Mouse (Mus musculus) lung, postnatal 0 days (tissue): ENCODE results near the gene Pip4k2a. TPM values are rescaled to one million over a fixed set of nuclear protein-coding genes. Genes with fewer than 3 reads are reported as not detected.

Experiments
- ATAC-seq: fragments of 200-750 bp; cut with Nextera tagmentation; 2 replicates; pipeline ENCODE4 v1.8.0; 2017; ENCODE audit warnings: moderate library complexity
- DNase-seq: peaks from one replicate; pipeline ENCODE4 v3.0.0-alpha.2; 2016; ENCODE audit warnings: low spot score
- H3K27ac ChIP-seq: fragments of 300-500 bp; sonication (generic); 2 replicates; pipeline ENCODE4 v1.5.1; 2014; ENCODE audit warnings: antibody characterized with exemption, mild to moderate bottlenecking, low read length, mixed read lengths
- H3K27me3 ChIP-seq: fragments of 300-500 bp; sonication (generic); replicated peaks from 2 replicates; pipeline ENCODE4 v1.6.1; 2014; ENCODE audit warnings: low read length, mixed read lengths; ENCODE audit not compliant: insufficient read depth
- H3K36me3 ChIP-seq: fragments of 300-500 bp; sonication (generic); 2 replicates; pipeline ENCODE4 v1.6.1; 2014; ENCODE audit warnings: low read length, mixed read lengths; ENCODE audit not compliant: insufficient read depth
- H3K4me1 ChIP-seq: fragments of 300-500 bp; sonication (generic); 2 replicates; pipeline ENCODE4 v1.6.1; 2014; ENCODE audit warnings: antibody characterized with exemption, low read depth, low read length, mixed read lengths; ENCODE audit not compliant: insufficient read depth
- H3K4me2 ChIP-seq: fragments of 300-500 bp; sonication (generic); replicated peaks from 2 replicates; pipeline ENCODE4 v1.6.1; 2014; ENCODE audit warnings: low read depth, mild to moderate bottlenecking, low read length, moderate library complexity, mixed read lengths
- H3K4me3 ChIP-seq: fragments of 300-500 bp; sonication (generic); 2 replicates; pipeline ENCODE4 v1.5.1; 2014; ENCODE audit warnings: low read depth, low read length
- H3K9ac ChIP-seq: fragments of 300-500 bp; sonication (generic); replicated peaks from 2 replicates; pipeline ENCODE4 v1.6.1; 2014; ENCODE audit warnings: low read depth, mild to moderate bottlenecking
- H3K9me3 ChIP-seq: fragments of 300-500 bp; sonication (generic); 2 replicates; pipeline ENCODE4 v1.6.1; 2016; ENCODE audit warnings: low read length, mixed read lengths
- CTCF ChIP-seq: IDR thresholded peaks from 2 replicates; pipeline ENCODE4 v1.5.1; 2016; ENCODE audit warnings: antibody characterized with exemption, mild to moderate bottlenecking
- EP300 ChIP-seq: IDR thresholded peaks from 2 replicates; pipeline ENCODE4 v1.6.1; 2016; ENCODE audit warnings: antibody characterized with exemption, mild to moderate bottlenecking, control low read depth
- WGBS: fragments of 180-500 bp; shearing (Covaris S2); extraction: QIAGEN DNeasy Blood & Tissue Kit; methylation state at CpG from one replicate; pipeline ENCODE4 v1.1.7; 2014; 5-methylcytosine and 5-hydroxymethylcytosine counted together
- polyA plus RNA-seq: library from polyadenylated mRNA; unstranded; fragments of >200 nt; fragmentation: Nextera tagmentation; extraction: Ambion mirVana; gene quantifications from 2 replicates; pipeline ENCODE4 v1.2.1, GENCODE M21; 2015

The Pip4k2a gene
- polyA plus RNA-seq, 1 experiment from 2014 or later: 5.0 TPM

- peaks cover 12% of the 10 kb centered on the region; the same call in 1 of the 2 replicates for H3K4me1 ChIP-seq
- no peaks in the 10 kb centered on the region for H3K36me3 ChIP-seq
- no peaks in the 10 kb centered on the region for H3K27me3 ChIP-seq
- 10% methylated on average over 1 of the region's 1 CpGs for WGBS
- H3K4me2 ChIP-seq: no peak overlapping the region
- no peaks in the 10 kb centered on the region for H3K9me3 ChIP-seq
- TF ChIP-seq EP300: no peak
- no peak for TF ChIP-seq CTCF
- no peak for DNase-seq
- H3K4me3 ChIP-seq: no peak overlapping the region
- no peak for ATAC-seq
- H3K27ac ChIP-seq: no peak overlapping the region
- H3K9ac ChIP-seq: no peak overlapping the region
Measured at GRCm38 (mm10) chr2:18938232-18938631, 59.7 kb downstream of the Pip4k2a start.

GRCm38 (mm10) chr2:18937611-18938010 lies 60.3 kb downstream of the Pip4k2a start:
- Histone ChIP-seq H3K36me3 (no peaks in the 10 kb centered on the region), H3K9me3 (no peaks in the 10 kb centered on the region), H3K4me1 (peaks cover 12% of the 10 kb centered on the region; the same call in 1 of the 2 replicates), H3K27me3 (no peaks in the 10 kb centered on the region), H3K9ac (no peak overlapping the region), H3K27ac (no peak overlapping the region), H3K4me3 (no peak overlapping the region), H3K4me2 (no peak overlapping the region)
- ATAC-seq (no peak; the same call in 1 of the 2 replicates), DNase-seq (no peak)
- TF ChIP-seq EP300 (no peak), CTCF (no peak)
- 50% methylated on average over 2 of the region's 2 CpGs for WGBS

GRCm38 (mm10) chr2:18936446-18936845 lies 61.5 kb downstream of the Pip4k2a start:
- ATAC-seq: no peak
- WGBS: 91% methylated on average over 7 of the region's 7 CpGs
- Histone ChIP-seq H3K4me3 (no peak overlapping the region), H3K27me3 (no peaks in the 10 kb centered on the region), H3K27ac (no peak overlapping the region), H3K9me3 (no peaks in the 10 kb centered on the region), H3K4me1 (peaks cover 12% of the 10 kb centered on the region; the same call in 1 of the 2 replicates), H3K4me2 (no peak overlapping the region), H3K9ac (no peak overlapping the region), H3K36me3 (no peaks in the 10 kb centered on the region)
- no peak for TF ChIP-seq EP300
- no peak for TF ChIP-seq CTCF
- no peak for DNase-seq

- H3K27me3 ChIP-seq: no peaks in the 10 kb centered on the region
- 60% methylated on average over 2 of the region's 2 CpGs for WGBS
Measured at GRCm38 (mm10) chr2:18935581-18936027, 62.3 kb downstream of the Pip4k2a start.

GRCm38 (mm10) chr2:18934131-18934530 lies 63.8 kb downstream of the Pip4k2a start:
- WGBS: 92% methylated on average over 9 of the region's 9 CpGs
- Histone ChIP-seq H3K9me3 (no peaks in the 10 kb centered on the region), H3K27ac (no peak overlapping the region), H3K27me3 (no peaks in the 10 kb centered on the region), H3K4me1 (peaks cover 10% of the 10 kb centered on the region; the same call in 1 of the 2 replicates), H3K36me3 (no peaks in the 10 kb centered on the region), H3K4me3 (no peak overlapping the region), H3K4me2 (no peak overlapping the region), H3K9ac (no peak overlapping the region)
- DNase-seq: no peak
- no peak for TF ChIP-seq EP300
- TF ChIP-seq CTCF: no peak
- ATAC-seq: no peak

More at GRCm38 (mm10) chr2:18935581-18936027, 62.3 kb downstream of the Pip4k2a start:
- no peak overlapping the region for H3K4me3 ChIP-seq
- TF ChIP-seq CTCF (no peak), EP300 (no peak)
- ATAC-seq (no peak), DNase-seq (no peak)
- H3K4me2 ChIP-seq: no peak overlapping the region
- peaks cover 12% of the 10 kb centered on the region; the same call in 1 of the 2 replicates for H3K4me1 ChIP-seq
- no peak overlapping the region for H3K27ac ChIP-seq
- no peaks in the 10 kb centered on the region for H3K36me3 ChIP-seq
- H3K9me3 ChIP-seq: no peaks in the 10 kb centered on the region
- H3K9ac ChIP-seq: no peak overlapping the region

GRCm38 (mm10) chr2:18933418-18933817 lies 64.5 kb downstream of the Pip4k2a start:
- H3K27ac ChIP-seq: no peak overlapping the region
- H3K4me1 ChIP-seq: peaks cover 7% of the 10 kb centered on the region; the same call in 1 of the 2 replicates
- WGBS: 81% methylated on average over 7 of the region's 7 CpGs
- no peaks in the 10 kb centered on the region for H3K27me3 ChIP-seq
- ATAC-seq (no peak), DNase-seq (no peak)
- no peak overlapping the region for H3K9ac ChIP-seq
- H3K36me3 ChIP-seq: no peaks in the 10 kb centered on the region
- no peak overlapping the region for H3K4me3 ChIP-seq
- no peak for TF ChIP-seq CTCF
- no peak for TF ChIP-seq EP300
- H3K4me2 ChIP-seq: no peak overlapping the region
- no peaks in the 10 kb centered on the region for H3K9me3 ChIP-seq
